Mouse (Mus musculus) heart, postnatal 0 days (tissue): ENCODE measurements around the gene Rpl23a.

Source experiments
- CTCF ChIP-seq: IDR thresholded peaks from 2 replicates; pipeline ENCODE4 v1.5.1; 2016; ENCODE audit warnings: antibody characterized with exemption, control low read depth, low read depth
- EP300 ChIP-seq: IDR thresholded peaks from 2 replicates; pipeline ENCODE4 v1.6.1; 2016; ENCODE audit warnings: antibody characterized with exemption, low read depth

- TF ChIP-seq EP300 = no peak
- TF ChIP-seq CTCF = no peak
Measured at GRCm38 (mm10) chr11:78223586-78223985, 40.2 kb upstream of the Rpl23a start.
